Mouse (Mus musculus): ENCODE data around the gene Cchcr1.

GRCm38 (mm10) chr17:35484066-35484465 lies 32.8 kb upstream of the Cchcr1 start:
- TF ChIP-seq CTCF (IDR thresholded peaks at IDR 0.05; ENCODE audit: low read depth, low read length) (peak; percentile 54), TAL1 (conservative IDR thresholded peaks at IDR 0.05; ENCODE audit: low read depth, low read length) (no peak), POLR2AphosphoS5 (IDR thresholded peaks at IDR 0.05; ENCODE audit: insufficient replicate concordance, low read depth, low read length) (no peak), GATA1 (IDR thresholded peaks at IDR 0.05; ENCODE audit: borderline replicate concordance, low read length) (no peak), GATA2 (IDR thresholded peaks at IDR 0.05; ENCODE audit: borderline replicate concordance, low read depth, low read length) (no peak)
